Mouse (Mus musculus): ENCODE data around the gene Gm43552. TPM values are rescaled to one million over a fixed set of nuclear protein-coding genes. Genes with fewer than 3 reads are reported as not detected.
A peak's percentile ranks its signal among the peaks of the same experiment; 100 is the strongest.

The Gm43552 gene
- polyA plus RNA-seq, 1 experiment from 2014 or later = not detected

DNA sequence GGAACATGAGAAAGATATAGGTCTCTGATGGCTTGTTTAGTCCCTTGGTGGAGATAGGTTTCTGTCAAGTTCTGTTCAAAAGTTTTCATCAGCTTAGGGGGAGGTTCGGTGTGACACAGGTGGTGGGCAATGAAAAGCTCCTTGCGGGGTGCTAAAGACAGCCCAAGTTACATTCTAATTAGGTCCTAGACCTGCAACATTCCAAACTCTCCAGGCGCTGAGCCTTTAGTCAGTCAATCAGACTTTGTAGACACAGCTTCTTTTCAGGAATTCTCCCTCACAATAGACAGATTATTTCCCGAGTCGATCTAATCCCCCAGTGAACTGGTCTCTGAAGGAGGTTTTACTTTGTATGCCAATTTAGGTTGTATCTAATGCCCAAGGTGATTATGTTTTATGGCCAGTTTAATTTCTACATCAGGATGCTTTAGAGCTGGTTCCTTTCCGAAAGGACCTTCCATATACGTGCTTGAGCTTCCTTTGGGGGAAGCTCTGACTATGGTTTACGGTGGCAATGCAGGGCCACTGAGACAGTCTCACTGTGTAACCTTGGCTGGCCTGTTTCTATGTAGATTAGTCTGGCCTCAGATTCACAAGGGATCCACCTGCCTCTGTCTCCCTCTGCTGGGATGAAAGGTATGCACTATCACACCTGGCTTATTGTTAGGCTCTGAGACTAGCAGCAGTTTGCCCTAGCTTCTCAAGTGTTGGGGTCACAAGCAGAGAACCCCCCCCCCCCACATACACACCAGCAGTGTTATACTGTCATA lies 33.2 kb upstream of the Gm43552 start:
- Histone ChIP-seq H3K9ac (no peak overlapping the region), H3K9me3 (no peaks in the 10 kb centered on the region), H3K4me1 (replicated peaks) (no peaks in the 10 kb centered on the region), H3K27ac (no peak overlapping the region), H3K36me3 (no peaks in the 10 kb centered on the region), H3K4me3 (replicated peaks) (no peak overlapping the region), H3K27me3 (replicated peaks) (no peaks in the 10 kb centered on the region), H3K4me2 (replicated peaks) (no peak overlapping the region)
- WGBS = 20% methylated on average over 8 of the region's 8 CpGs
- ATAC-seq = 0 out of 2 replicates have a peak, but pooled peaks have one; percentile 58

DNA sequence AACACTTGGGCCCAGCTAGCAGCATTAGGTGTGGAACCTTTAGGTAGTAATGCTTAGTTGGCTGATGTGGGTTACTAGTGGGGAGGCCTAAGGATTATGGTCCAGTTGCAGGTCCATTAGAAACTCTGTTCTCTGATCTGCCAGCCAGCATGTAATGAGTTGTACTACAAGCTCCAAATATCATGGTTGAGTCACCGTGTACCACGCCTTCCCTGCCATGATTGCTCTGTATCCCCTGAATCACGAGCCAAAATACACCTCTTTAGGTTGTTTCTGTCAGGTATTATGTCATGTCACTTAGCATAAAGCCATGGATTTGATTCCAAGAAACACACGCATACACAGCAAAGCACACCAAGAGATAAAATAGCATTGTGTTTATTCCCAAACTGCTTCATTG lies 32.2 kb upstream of the Gm43552 start:
- no peak for ATAC-seq
- H3K27ac ChIP-seq = no peak overlapping the region
- no peak overlapping the region for H3K9ac ChIP-seq

DNA sequence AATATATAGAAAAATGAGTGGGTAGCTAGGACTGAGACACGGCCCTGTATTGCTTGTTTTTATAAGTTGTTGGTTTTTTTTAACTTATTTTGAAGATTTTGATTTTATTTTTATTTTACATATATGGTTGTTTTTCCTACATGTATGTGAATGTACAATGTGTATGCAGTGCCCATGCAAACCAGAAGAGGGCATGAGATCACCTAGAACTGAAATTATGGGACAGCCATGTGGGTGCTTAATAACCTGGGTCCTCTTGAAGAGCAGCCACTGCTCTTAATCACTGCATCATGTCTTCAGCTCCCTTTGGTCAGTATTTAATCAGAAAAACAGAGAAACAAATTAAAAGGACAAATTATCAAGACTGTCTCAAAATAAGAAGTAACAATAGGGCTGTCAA lies 29.2 kb upstream of the Gm43552 start:
- no peaks in the 10 kb centered on the region for H3K27me3 ChIP-seq (replicated peaks)
- ATAC-seq = no peak
- 83% methylated on average over 1 of the region's 1 CpGs for WGBS
- no peaks in the 10 kb centered on the region for H3K4me1 ChIP-seq (replicated peaks)
- H3K27ac ChIP-seq = no peak overlapping the region
- no peaks in the 10 kb centered on the region for H3K36me3 ChIP-seq
- H3K9me3 ChIP-seq = no peaks in the 10 kb centered on the region
- H3K9ac ChIP-seq = no peak overlapping the region
- H3K4me3 ChIP-seq (replicated peaks) = no peak overlapping the region
- H3K4me2 ChIP-seq (replicated peaks) = no peak overlapping the region

More for the DNA sequence above, 32.2 kb upstream of the Gm43552 start:
- WGBS = 78% methylated on average over 4 of the region's 4 CpGs
- Histone ChIP-seq H3K27me3 (replicated peaks) (no peaks in the 10 kb centered on the region), H3K4me1 (replicated peaks) (no peaks in the 10 kb centered on the region), H3K9me3 (no peaks in the 10 kb centered on the region), H3K4me3 (replicated peaks) (no peak overlapping the region), H3K36me3 (no peaks in the 10 kb centered on the region), H3K4me2 (replicated peaks) (no peak overlapping the region)

DNA sequence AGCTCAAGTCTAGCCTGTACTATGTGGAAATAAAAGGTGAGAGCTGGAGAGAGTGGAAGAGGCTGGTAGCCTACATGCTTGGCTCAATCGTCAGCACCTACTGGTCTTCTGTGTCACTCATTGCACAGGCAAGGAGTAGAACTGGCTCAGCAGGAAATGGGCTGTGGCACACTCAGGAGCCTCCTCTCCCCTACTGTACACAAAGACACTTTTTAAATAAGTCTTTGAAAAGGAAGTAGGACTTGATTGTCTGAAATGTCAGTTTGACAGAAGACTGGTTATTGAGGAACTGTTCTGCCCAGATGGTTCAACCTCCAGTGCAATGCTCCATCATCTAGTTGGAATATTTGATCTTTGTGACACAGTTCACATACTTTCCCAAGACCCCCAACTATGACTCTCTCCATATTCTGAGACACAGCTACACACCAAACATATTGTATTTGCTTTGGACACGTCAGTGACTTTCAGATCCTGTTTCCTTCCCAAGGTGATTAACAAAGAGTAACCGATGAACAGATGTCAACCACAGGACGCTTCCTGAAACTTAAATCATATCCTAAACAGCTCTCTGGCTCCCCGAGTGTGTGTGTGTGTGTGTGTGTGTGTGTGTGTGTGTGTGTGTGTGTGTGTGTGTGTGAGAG lies 22.1 kb upstream of the Gm43552 start:
- 0 out of 2 replicates have a peak, but pooled peaks cover 3% of the 10 kb centered on the region for H3K4me1 ChIP-seq (replicated peaks)
- 46% methylated on average over 5 of the region's 5 CpGs for WGBS
- H3K4me2 ChIP-seq (replicated peaks) = no peak overlapping the region
- no peak overlapping the region for H3K4me3 ChIP-seq (replicated peaks)
- H3K9me3 ChIP-seq = no peaks in the 10 kb centered on the region
- H3K27ac ChIP-seq = peak overlapping the region; percentile 3; the same call in 1 of the 2 replicates
- H3K9ac ChIP-seq = no peak overlapping the region
- no peaks in the 10 kb centered on the region for H3K36me3 ChIP-seq
- H3K27me3 ChIP-seq (replicated peaks) = no peaks in the 10 kb centered on the region
- peak; percentile 84 for ATAC-seq

DNA sequence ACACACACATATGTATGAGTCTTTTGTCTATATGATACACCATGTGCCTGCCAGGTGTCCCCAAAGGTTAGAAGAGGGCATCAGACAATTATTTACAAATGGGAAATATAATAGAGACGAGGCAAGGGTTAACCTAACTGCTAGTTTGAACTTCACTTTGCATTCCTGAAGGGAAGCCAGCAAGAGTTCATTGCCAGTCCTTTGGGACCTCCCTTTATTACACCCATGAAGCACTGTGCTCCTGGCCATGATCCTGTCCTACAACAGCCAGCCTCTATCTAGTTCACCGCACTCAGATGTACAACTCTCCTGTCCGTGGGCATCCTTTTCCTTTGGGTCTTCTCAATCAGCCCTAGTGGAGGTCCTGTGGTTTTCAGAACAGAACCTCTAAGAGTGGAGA lies 20.9 kb upstream of the Gm43552 start:
- 76% methylated on average over 3 of the region's 3 CpGs for WGBS
- no peaks in the 10 kb centered on the region for H3K36me3 ChIP-seq

DNA sequence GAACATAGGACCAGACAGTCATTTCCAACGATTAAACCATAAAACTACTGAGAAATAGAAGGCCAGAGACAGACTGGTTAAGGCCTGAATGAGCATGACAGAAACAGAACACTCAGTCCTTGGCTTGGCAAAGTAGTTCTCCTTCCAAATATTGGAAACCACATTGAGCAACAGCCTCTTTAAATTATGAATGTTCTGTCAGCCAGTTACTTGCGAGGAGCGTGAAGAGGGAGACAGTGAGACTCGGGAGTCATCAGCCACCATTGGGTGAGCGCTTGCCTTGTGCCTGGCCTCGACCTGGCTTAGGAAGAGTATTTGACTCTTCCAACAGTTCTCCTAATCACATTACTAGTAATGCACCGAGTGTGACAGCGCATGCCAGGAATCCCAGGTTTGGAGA lies 15.8 kb upstream of the Gm43552 start:
- 79% methylated on average over 8 of the region's 8 CpGs for WGBS
- Histone ChIP-seq H3K4me2 (replicated peaks) (no peak overlapping the region), H3K27me3 (replicated peaks) (no peaks in the 10 kb centered on the region), H3K9ac (no peak overlapping the region), H3K27ac (no peak overlapping the region), H3K4me3 (replicated peaks) (no peak overlapping the region), H3K4me1 (replicated peaks) (0 out of 2 replicates have a peak, but pooled peaks cover under 1% of the 10 kb centered on the region), H3K9me3 (no peaks in the 10 kb centered on the region), H3K36me3 (no peaks in the 10 kb centered on the region)
- ATAC-seq = no peak

More for the DNA sequence above, 20.9 kb upstream of the Gm43552 start:
- Histone ChIP-seq H3K9me3 (no peaks in the 10 kb centered on the region), H3K4me3 (replicated peaks) (no peak overlapping the region), H3K4me2 (replicated peaks) (no peak overlapping the region), H3K9ac (no peak overlapping the region), H3K27ac (no peak overlapping the region), H3K4me1 (replicated peaks) (0 out of 2 replicates have a peak, but pooled peaks cover 3% of the 10 kb centered on the region), H3K27me3 (replicated peaks) (no peaks in the 10 kb centered on the region)
- ATAC-seq = no peak

DNA sequence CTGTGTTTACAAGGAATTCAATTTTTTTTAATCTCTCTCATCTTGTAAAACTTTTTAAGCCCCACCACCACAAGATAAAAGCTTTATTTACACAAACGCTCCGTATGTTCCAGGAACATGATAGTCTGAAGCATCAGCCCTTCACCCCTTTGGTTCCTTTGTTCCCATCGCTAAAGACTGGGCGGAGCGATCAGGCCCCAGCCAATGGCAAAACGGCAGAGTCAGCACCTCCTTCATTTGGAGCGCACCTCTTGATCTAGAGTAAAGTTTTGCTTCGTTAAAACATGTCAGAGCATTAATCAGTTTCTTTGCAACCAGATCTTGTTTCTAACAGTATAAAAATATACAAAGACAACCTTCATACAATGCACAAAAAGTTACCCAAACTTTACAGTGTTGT lies 13.2 kb upstream of the Gm43552 start:
- Histone ChIP-seq H3K4me3 (replicated peaks) (no peak overlapping the region), H3K36me3 (no peaks in the 10 kb centered on the region), H3K4me1 (replicated peaks) (no peaks in the 10 kb centered on the region), H3K4me2 (replicated peaks) (peak overlapping the region; percentile 33), H3K27ac (no peak overlapping the region), H3K9me3 (no peaks in the 10 kb centered on the region), H3K9ac (no peak overlapping the region), H3K27me3 (replicated peaks) (no peaks in the 10 kb centered on the region)
- WGBS = 10% methylated on average over 8 of the region's 8 CpGs
- ATAC-seq = no peak

DNA sequence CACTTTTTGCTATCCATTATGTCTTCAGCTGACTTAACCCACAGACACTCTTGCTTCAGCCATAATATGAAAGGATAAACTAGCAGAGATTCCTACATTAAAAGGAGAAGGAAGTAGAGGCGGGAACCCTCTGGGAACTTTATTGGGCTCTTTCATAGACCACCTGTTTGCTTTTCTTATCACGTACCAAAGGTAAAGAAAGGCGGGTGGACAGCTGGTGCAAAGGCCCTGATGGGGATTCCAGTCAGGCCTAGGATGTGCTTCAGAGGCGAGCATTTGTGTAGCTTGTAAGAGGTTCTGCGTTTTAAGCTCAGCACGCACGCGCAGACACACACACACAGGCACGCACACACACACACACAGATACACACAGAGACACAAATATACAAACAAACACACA lies 8.8 kb upstream of the Gm43552 start:
- H3K4me3 ChIP-seq (replicated peaks) = no peak overlapping the region
- WGBS = 67% methylated on average over 9 of the region's 9 CpGs
- no peak overlapping the region for H3K4me2 ChIP-seq (replicated peaks)
- H3K36me3 ChIP-seq = no peaks in the 10 kb centered on the region
- H3K9ac ChIP-seq = no peak overlapping the region
- no peak overlapping the region for H3K27ac ChIP-seq
- H3K9me3 ChIP-seq = no peaks in the 10 kb centered on the region
- H3K27me3 ChIP-seq (replicated peaks) = no peaks in the 10 kb centered on the region
- ATAC-seq = peak; percentile 71
- no peaks in the 10 kb centered on the region for H3K4me1 ChIP-seq (replicated peaks)

DNA sequence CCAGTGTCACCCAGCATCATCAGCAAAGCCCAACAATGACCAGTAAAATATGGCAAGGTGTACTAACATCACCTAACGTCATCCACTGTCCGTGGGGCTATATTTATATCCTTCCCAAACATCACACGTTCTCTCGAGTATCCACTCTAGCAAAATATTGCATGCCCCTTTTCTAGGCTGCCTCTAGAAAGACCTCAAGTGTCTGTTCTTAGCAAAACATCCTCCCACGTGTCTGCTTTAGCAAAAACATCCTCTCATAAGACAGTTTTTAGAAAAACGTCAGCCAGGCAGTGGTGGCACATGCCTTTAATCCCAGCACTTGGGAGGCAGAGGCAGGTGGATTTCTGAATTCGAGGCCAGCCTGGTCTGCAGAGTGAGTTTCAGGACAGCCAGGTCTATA lies 7.6 kb upstream of the Gm43552 start:
- Histone ChIP-seq H3K9me3 (no peaks in the 10 kb centered on the region), H3K27me3 (replicated peaks) (no peaks in the 10 kb centered on the region), H3K36me3 (no peaks in the 10 kb centered on the region), H3K4me1 (replicated peaks) (no peaks in the 10 kb centered on the region), H3K9ac (no peak overlapping the region), H3K4me2 (replicated peaks) (no peak overlapping the region), H3K27ac (no peak overlapping the region), H3K4me3 (replicated peaks) (no peak overlapping the region)
- ATAC-seq = no peak
- 81% methylated on average over 7 of the region's 7 CpGs for WGBS

DNA sequence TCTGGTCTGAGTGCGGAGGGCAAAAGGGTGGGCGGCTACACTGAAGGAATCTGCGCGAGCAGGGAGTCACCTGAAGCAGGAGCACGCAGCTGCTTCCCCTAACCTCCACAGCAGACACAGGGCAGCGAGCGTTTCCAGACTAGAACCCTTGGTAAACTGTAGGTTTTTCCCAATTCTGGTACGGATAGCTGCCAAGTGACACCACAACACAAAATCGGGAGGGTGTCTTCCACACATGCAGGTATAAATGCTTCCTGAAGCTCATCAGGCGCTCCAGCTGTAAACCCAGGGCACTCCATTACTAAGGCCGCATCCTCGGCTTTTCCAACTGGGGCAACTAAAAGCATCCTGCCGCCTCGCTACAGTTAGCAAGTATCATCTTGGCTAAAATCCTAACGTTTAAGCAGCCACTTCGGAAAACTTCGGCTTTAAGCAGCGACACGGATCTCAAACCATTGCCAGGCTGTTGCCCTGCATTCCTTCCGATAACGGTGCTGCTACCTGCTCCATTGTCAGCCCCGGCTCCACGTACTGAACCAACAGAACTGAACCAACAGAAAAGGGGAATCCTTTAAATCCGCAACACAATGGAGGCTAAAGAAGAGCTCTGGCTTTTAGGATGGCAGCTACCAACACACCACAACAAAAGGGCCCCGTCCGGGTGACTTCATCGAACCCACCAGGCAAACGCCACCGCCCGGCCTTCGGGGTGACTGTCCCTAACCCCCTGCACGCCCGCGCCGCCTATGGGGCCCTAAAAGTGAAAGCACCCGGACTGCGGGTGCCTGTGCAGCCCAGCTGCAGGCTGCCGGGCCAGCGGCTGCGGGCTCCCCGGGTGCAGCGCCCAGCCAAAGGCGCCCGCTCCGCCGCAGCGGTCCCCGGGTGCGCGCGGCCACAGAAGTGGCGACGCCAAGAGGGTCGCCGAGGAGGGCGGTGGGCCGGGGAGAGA lies 592 bp downstream of the Gm43552 start:
- H3K9me3 ChIP-seq = no peaks in the 10 kb centered on the region
- no peaks in the 10 kb centered on the region for H3K27me3 ChIP-seq (replicated peaks)
- peak overlapping the region; percentile 97 for H3K4me3 ChIP-seq (replicated peaks)
- H3K4me2 ChIP-seq (replicated peaks) = peak overlapping the region; percentile 72
- H3K27ac ChIP-seq = peak overlapping the region; percentile 97
- no peaks in the 10 kb centered on the region for H3K36me3 ChIP-seq
- peak; percentile 91 for ATAC-seq
- H3K9ac ChIP-seq = peak overlapping the region; percentile 82
- under 1% methylated on average over 56 of the region's 57 CpGs for WGBS
- peaks cover 9% of the 10 kb centered on the region for H3K4me1 ChIP-seq (replicated peaks)

DNA sequence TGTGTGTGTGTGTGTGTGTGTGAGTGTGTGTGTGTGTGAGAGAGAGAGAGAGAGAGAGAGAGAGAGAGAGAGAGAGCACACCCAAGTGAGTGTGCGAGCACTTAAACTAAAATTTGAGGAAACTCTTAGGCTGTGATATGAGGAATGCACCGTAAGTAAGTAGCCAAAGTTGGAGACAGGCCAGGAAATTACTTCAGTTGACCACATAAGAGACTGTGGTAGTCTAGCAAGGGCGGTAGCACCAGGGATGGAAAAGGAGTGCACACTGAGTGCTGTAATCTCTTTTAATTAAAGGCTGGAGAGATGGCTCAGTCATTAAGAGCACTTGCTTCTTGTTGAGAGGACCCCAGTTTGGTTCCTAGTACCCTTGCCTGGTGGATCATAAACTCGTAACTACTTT lies 2.8 kb downstream of the Gm43552 start:
- Histone ChIP-seq H3K9ac (no peak overlapping the region), H3K36me3 (no peaks in the 10 kb centered on the region), H3K9me3 (no peaks in the 10 kb centered on the region), H3K4me3 (replicated peaks) (no peak overlapping the region), H3K4me2 (replicated peaks) (no peak overlapping the region), H3K27ac (no peak overlapping the region), H3K27me3 (replicated peaks) (no peaks in the 10 kb centered on the region), H3K4me1 (replicated peaks) (peaks cover 12% of the 10 kb centered on the region)
- no peak for ATAC-seq
- 76% methylated on average over 4 of the region's 4 CpGs for WGBS

DNA sequence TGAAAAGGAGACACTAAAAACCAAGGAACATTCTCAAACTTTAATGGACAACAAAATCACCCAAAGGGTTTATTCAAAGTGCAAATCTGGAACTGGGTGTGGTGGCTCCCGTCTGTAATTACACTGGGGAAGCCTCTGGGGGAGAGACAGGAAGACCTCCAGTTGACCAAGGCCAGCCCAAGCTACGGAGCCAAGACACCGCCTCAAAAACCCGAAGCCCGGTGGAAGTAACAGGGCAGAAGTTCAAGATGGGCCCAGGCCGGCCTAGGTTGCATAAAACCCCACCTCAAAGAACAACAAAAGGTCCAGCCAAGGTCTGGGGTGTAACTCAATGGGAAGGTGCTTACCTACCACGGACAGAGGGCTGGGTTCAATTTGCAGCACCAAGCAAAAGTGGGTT lies 3.9 kb downstream of the Gm43552 start:
- no peak overlapping the region for H3K27ac ChIP-seq
- WGBS = 67% methylated on average over 7 of the region's 7 CpGs
- H3K27me3 ChIP-seq (replicated peaks) = no peaks in the 10 kb centered on the region
- ATAC-seq = no peak
- peaks cover 12% of the 10 kb centered on the region for H3K4me1 ChIP-seq (replicated peaks)
- H3K4me3 ChIP-seq (replicated peaks) = no peak overlapping the region
- H3K9ac ChIP-seq = no peak overlapping the region
- H3K9me3 ChIP-seq = no peaks in the 10 kb centered on the region
- H3K36me3 ChIP-seq = no peaks in the 10 kb centered on the region
- no peak overlapping the region for H3K4me2 ChIP-seq (replicated peaks)
